Comparison of ENCODE assay signal across 13 mouse cellular contexts in genomic region chr6:54720512-54721251, GRCm38 (mm10). TPM values are rescaled to one million over a fixed set of nuclear protein-coding genes. Genes with fewer than 3 reads are reported as not detected.
DNase-seq lines count a peak whose midpoint lies in the region; ATAC-seq and TF ChIP-seq lines count a peak whose summit lies in the region.
"Had no signal": no experiment of that assay in that cellular context is flagged by ENCODE, and none has a peak within 500 bp of the region (broad histone marks: within the 10 kb centered on the region; RNA-seq: fewer than 3 reads in every experiment).

No protein-coding gene starts in this region.

- WGBS in heart, embryonic 11.5 days (ENCODE audit: insufficient replicate concordance), result 81% methylated on average over 9 of the region's 9 CpGs
- 56% methylated on average over 9 of the region's 9 CpGs for WGBS in lung, postnatal 0 days

- TF ChIP-seq CTCF in lung, postnatal 0 days (IDR thresholded peaks at IDR 0.05), result no peak

- intact Hi-C loops in left cerebral cortex, postnatal 4 days (cut with DNase I), result loop anchor here (5.0 kb wide), 1 partner anchor 82 kb away; no protein-coding TSS in a partner anchor
- intact Hi-C loops in left cerebral cortex, postnatal 25 days (cut with DNase I), result no loop called here

- no peak overlapping the region for H3K27ac ChIP-seq in heart, embryonic 11.5 days (ENCODE audit: low read depth, low read length)
- H3K27ac ChIP-seq in lung, postnatal 0 days (ENCODE audit: low read length), result no peak overlapping the region
- H3K27ac ChIP-seq: macrophage; stomach, embryonic 15.5 days had no signal

- no peaks in the 10 kb centered on the region for H3K4me1 ChIP-seq in heart, embryonic 11.5 days (ENCODE audit: control insufficient read depth, insufficient read depth, low read length)
- H3K4me1 ChIP-seq in lung, postnatal 0 days (ENCODE audit: insufficient read depth, low read depth, low read length), result no peaks in the 10 kb centered on the region

- no peak overlapping the region for H3K4me3 ChIP-seq in heart, embryonic 11.5 days (ENCODE audit: low read depth, low read length)
- H3K4me3 ChIP-seq in lung, postnatal 0 days (ENCODE audit: low read depth, low read length), result no peak overlapping the region
- H3K4me3 ChIP-seq: stomach, embryonic 15.5 days had no signal

- H3K9me3 ChIP-seq in heart, embryonic 11.5 days (replicated peaks; ENCODE audit: control insufficient read depth, low read length), result no peaks in the 10 kb centered on the region
- H3K9me3 ChIP-seq in lung, postnatal 0 days (ENCODE audit: low read length), result no peaks in the 10 kb centered on the region
- H3K9me3 ChIP-seq: stomach, embryonic 15.5 days had no signal

- H3K9ac ChIP-seq in heart, embryonic 11.5 days (ENCODE audit: low read depth, low read length), result no peak overlapping the region
- no peak overlapping the region for H3K9ac ChIP-seq in lung, postnatal 0 days (replicated peaks; ENCODE audit: low read depth)
- H3K9ac ChIP-seq: stomach, embryonic 15.5 days had no signal

- no peak for ATAC-seq in heart, embryonic 11.5 days (replicated peaks; ENCODE audit: insufficient number of reproducible peaks, low FRiP score, low TSS enrichment)
- no peak for ATAC-seq in lung, postnatal 0 days

- H3K4me2 ChIP-seq in heart, embryonic 11.5 days, result no peak overlapping the region
- no peak overlapping the region for H3K4me2 ChIP-seq in lung, postnatal 0 days (replicated peaks; ENCODE audit: low read depth, low read length)
- H3K4me2 ChIP-seq: stomach, embryonic 15.5 days had no signal

- no peaks in the 10 kb centered on the region for H3K36me3 ChIP-seq in heart, embryonic 11.5 days (ENCODE audit: control insufficient read depth, insufficient read depth, low read length)
- H3K36me3 ChIP-seq in lung, postnatal 0 days (ENCODE audit: insufficient read depth, low read length), result no peaks in the 10 kb centered on the region
- H3K36me3 ChIP-seq: stomach, embryonic 15.5 days had no signal

- no peak for TF ChIP-seq EP300 in lung, postnatal 0 days (IDR thresholded peaks at IDR 0.05)

- DNase-seq in heart, adult 18-20 months, result peak; percentile 19 to 24
- peak; percentile 81 for DNase-seq in left cerebral cortex, postnatal 4 days
- no peak for DNase-seq in left cerebral cortex, postnatal 25 days (ENCODE audit: low spot score in 2 of 2)
- DNase-seq in brain, adult 2 months (ENCODE audit: low read depth, low spot score), result peak; percentile 48
- DNase-seq in lung, postnatal 0 days (ENCODE audit: low spot score), result peak; percentile 54
- no peak for DNase-seq in B cell, adult 2 months
- DNase-seq: gastrocnemius, postnatal 14 days; kidney, postnatal 36 days; right cerebral cortex, postnatal 25 days; thymus, postnatal 4 days had no signal

- no peaks in the 10 kb centered on the region for H3K27me3 ChIP-seq in heart, embryonic 11.5 days (ENCODE audit: control insufficient read depth, insufficient read depth, low read length)
- no peaks in the 10 kb centered on the region for H3K27me3 ChIP-seq in lung, postnatal 0 days (replicated peaks; ENCODE audit: insufficient read depth, low read length)
- H3K27me3 ChIP-seq: stomach, embryonic 15.5 days had no signal

RNA-seq across cellular contexts. Expression of gene Mturn, which starts 39.3 kb away (rescaled TPM):
- total RNA-seq in heart, adult 18-20 months (2021), result 10 to 100 TPM; 17.0 to 18.4 TPM
- polyA plus RNA-seq in heart, embryonic 11.5 days (2014; fragmentation: Nextera tagmentation; extraction: Ambion mirVana), result 3.7 and 4.4 TPM in 2 replicates
- 100 to 1,000 TPM; 269 to 288 TPM for total RNA-seq in left cerebral cortex, postnatal 4 days (2021)
- 10 to 100 TPM; 80.3 to 90.3 TPM for total RNA-seq in left cerebral cortex, postnatal 25 days (2021)
- 6.1 and 8.8 TPM in 2 replicates for polyA plus RNA-seq in lung, postnatal 0 days (2015; fragmentation: Nextera tagmentation; extraction: Ambion mirVana)

Comparison
In these comparisons a context has a peak if more than half of its experiments do, and no peak if none do; other contexts are left out.
1. DNase-seq: peak in heart, adult 18-20 months (2 of 2), left cerebral cortex, postnatal 4 days (single experiment), brain, adult 2 months (single experiment) and lung, postnatal 0 days (single experiment); none in left cerebral cortex, postnatal 25 days (0 of 2) and B cell, adult 2 months (0 of 2).
2. RNA of gene Mturn, which starts 39.3 kb away (total RNA-seq): 269 to 288 TPM in left cerebral cortex, postnatal 4 days and 80.3 to 90.3 TPM in left cerebral cortex, postnatal 25 days; 17.0 to 18.4 TPM in heart, adult 18-20 months; every median in the first group is over 4 times any median in the second.